8 mouse cellular contexts compared by ENCODE assay signal in the genomic region with DNA sequence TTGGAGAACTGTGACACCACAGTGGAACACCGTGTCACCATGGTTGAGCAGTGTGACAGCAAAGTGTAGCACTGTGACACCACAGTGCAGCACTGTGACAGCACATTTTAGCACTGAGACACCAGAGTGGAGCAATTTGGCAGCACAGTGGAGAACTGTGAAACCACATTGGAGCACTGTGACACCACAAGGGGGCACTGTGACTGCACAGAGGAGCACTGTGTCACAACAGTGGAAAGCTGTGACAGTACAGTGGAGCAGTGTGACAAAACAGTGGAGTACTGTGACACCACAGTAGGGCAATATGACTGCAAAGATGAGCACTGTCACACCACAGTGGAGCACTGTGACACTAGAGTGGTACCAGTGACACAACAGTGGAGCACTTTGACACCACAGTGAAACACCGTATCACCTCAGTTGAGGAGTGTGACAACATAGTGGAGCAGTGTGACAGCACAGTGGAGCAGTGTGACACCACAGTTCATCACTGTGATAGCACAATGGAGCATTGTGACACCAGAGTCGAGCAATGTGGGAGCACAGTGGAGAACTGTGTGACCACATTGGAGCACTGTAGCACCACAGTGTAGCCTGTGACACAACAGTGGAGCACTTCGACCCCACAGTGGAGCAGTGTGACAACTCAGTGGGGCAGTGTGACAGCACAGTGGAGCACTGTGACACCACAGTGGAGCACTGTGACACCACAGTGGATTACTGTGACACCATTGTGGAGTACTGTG.
DNase-seq lines count a peak whose midpoint lies in the region; ATAC-seq lines count a peak whose summit lies in the region.

No protein-coding gene starts in this region.

- no peaks in the 10 kb centered on the region for H3K36me3 ChIP-seq in kidney, embryonic 14.5 days (ENCODE audit: control insufficient read depth, insufficient read depth, low read length)
- no peaks in the 10 kb centered on the region for H3K36me3 ChIP-seq in heart, embryonic 10.5 days
- H3K36me3 ChIP-seq in liver, embryonic 12.5 days, result no peaks in the 10 kb centered on the region

- DNase-seq in kidney, adult 9 months, result no peak
- peak; percentile 26 to 37 for DNase-seq in adrenal gland, adult 18-20 months (ENCODE audit: low spot score in 2 of 2)
- peak; percentile 73 for DNase-seq in heart, embryonic 10.5 days (ENCODE audit: low spot score)
- DNase-seq in spleen, postnatal 14 days (ENCODE audit: low spot score in 2 of 2), result peak; percentile 0 to 6
- DNase-seq in frontal cortex, postnatal 10 days (ENCODE audit: low spot score in 2 of 2), result no peak
- no peak for DNase-seq in Muller cell, postnatal 12 days (ENCODE audit: inconsistent ontology term)

- no peak overlapping the region for H3K4me2 ChIP-seq in kidney, embryonic 14.5 days (replicated peaks; ENCODE audit: low read depth, low read length)
- no peak overlapping the region for H3K4me2 ChIP-seq in liver, embryonic 12.5 days

- peak; percentile 21 for ATAC-seq in kidney, embryonic 14.5 days (ENCODE audit: low FRiP score, low TSS enrichment)
- peak; percentile 16 for ATAC-seq in liver, embryonic 12.5 days

- peaks cover 65% of the 10 kb centered on the region for H3K9me3 ChIP-seq in kidney, embryonic 14.5 days (ENCODE audit: control insufficient read depth, low read length)
- H3K9me3 ChIP-seq in heart, embryonic 10.5 days, result peaks cover 66% of the 10 kb centered on the region
- peaks cover 63% of the 10 kb centered on the region for H3K9me3 ChIP-seq in liver, embryonic 12.5 days (replicated peaks)

- H3K9ac ChIP-seq in kidney, embryonic 14.5 days (ENCODE audit: low read depth, low read length), result no peak overlapping the region
- H3K9ac ChIP-seq in liver, embryonic 12.5 days, result no peak overlapping the region

- H3K27ac ChIP-seq in kidney, embryonic 14.5 days (ENCODE audit: low read depth, low read length), result no peak overlapping the region
- no peak overlapping the region for H3K27ac ChIP-seq in heart, embryonic 10.5 days
- no peak overlapping the region for H3K27ac ChIP-seq in liver, embryonic 12.5 days

- no peaks in the 10 kb centered on the region for H3K4me1 ChIP-seq in kidney, embryonic 14.5 days (ENCODE audit: control insufficient read depth, insufficient read depth, low read length)
- H3K4me1 ChIP-seq in heart, embryonic 10.5 days, result no peaks in the 10 kb centered on the region
- no peaks in the 10 kb centered on the region for H3K4me1 ChIP-seq in liver, embryonic 12.5 days

- WGBS in kidney, embryonic 14.5 days, result 88% methylated on average over 4 of the region's 4 CpGs
- 73% methylated on average over 4 of the region's 4 CpGs for WGBS in heart, embryonic 10.5 days
- 58% methylated on average over 4 of the region's 4 CpGs for WGBS in liver, embryonic 12.5 days (ENCODE audit: insufficient replicate concordance)

- no peaks in the 10 kb centered on the region for H3K27me3 ChIP-seq in kidney, embryonic 14.5 days (ENCODE audit: control insufficient read depth, insufficient read depth, low read length)
- no peaks in the 10 kb centered on the region for H3K27me3 ChIP-seq in heart, embryonic 10.5 days (ENCODE audit: insufficient read depth, poor library complexity, severe bottlenecking)
- H3K27me3 ChIP-seq in liver, embryonic 12.5 days (replicated peaks), result no peaks in the 10 kb centered on the region

- no peak overlapping the region for H3K4me3 ChIP-seq in kidney, embryonic 14.5 days (ENCODE audit: low read length)
- no peak overlapping the region for H3K4me3 ChIP-seq in heart, embryonic 10.5 days
- H3K4me3 ChIP-seq in liver, embryonic 12.5 days, result no peak overlapping the region

Comparison
In these comparisons a context has a peak if more than half of its experiments do, and no peak if none do; other contexts are left out.
1. DNase-seq: peak in adrenal gland, adult 18-20 months (2 of 2), heart, embryonic 10.5 days (single experiment) and spleen, postnatal 14 days (2 of 2); none in kidney, adult 9 months (single experiment), frontal cortex, postnatal 10 days (0 of 2) and Muller cell, postnatal 12 days (single experiment).